Mouse (Mus musculus): ENCODE measurements at regions not wholly inside any gene's neighbourhood (a gene's known extent, or its start where the extent isn't known, plus 50 kb on each side); places are given as distances from the start of the nearest gene placed in this dataset.

DNA sequence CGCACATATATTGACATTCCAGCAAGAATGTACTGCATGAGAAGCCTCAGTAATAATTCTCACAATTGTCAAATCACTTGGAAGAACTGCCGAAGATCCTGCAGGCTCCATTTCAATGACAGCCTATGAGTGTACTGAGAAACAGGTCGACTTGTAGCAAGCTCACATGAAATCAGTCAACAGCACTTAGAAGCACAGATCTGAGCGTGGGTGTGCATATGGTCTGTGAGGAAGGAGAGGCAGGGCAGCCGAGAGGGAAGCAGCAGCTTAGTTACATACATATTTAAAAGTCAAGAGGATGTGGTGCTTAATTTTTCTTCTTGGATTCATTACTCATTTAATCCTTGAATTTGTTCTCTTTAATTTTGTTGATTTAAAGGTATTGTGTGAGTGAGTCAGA is 967.4 kb upstream of the Epha7 start:
- POLR2A ChIA-PET, result no interaction called here
- CTCF ChIA-PET, result no interaction called here

DNA sequence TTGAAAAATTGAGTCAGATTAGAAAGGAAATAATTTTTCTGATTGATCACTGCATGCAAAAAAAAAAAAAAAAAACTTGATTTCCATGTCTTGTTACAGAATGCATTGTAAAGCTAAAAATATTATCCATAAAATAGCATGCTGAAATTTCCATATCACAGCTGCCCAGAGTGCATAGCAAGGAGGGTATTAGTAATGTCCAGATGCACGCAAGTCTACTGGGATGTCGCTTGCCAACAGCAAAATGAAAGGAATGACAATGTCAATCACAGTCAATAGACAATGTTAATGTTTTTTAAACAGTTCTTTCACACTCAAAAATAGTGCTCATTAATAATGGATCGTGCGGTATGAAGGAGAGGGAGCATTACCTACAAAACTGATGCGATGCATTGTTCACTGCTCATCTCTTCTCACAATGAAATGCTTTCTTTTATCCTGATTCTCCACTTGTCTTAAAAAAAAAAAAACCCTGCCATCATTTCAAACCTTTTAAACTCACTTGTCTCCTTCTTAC is 966.8 kb upstream of the Epha7 start:
- ChIA-PET CTCF (no interaction called here), POLR2A (no interaction called here)

DNA sequence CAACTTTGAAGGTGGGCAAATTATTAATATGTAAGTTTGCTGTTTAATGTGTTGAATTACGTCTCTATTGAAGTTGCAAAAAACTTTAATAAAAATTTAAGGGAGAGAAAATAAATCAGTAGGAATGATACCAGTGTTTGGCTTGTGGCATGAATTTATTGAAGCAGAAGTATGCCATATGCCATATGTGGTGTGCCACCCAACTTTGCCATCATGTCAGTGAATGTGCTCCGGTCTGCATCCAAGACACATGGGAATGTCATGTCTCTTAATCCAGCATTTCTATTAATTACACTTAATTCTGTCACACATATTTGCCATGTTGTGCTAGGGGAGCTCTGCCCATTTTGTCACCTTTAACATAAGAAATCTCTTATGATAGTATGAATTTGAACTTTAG is 956.8 kb upstream of the Epha7 start:
- ChIA-PET CTCF (no interaction called here), POLR2A (no interaction called here)

DNA sequence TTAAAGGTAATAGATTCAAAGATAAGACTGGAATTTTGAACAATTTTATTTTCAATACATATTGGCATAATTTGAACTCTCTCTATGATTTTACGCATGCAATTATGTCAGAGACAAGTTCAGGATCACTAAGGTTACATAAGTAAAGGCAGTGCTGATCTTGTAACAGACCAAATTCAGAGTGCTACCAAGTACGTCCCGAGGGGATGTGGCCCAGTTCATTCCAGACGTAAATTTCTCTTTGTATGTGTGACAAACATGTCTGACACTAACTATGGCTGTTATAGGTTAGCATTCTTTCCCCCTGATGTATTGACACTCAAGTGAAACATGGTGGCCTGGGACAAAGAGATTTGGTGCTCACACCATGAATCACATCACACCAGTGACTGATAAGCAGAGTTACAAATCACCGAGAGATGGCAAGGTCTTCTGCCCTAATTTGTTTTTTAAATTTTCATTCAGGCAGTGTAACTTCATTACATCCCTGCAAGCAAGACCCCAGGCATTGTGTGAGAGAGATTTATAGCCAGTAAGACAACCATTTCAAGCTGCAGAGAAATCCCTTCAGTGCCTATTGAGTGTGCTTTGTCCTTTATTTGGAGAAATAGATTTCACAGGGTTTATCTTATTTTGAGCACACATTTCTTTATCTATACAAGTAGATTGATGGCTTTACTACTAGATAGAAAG is 925.5 kb upstream of the Epha7 start:
- CTCF ChIA-PET, result no interaction called here
- POLR2A ChIA-PET, result no interaction called here

DNA sequence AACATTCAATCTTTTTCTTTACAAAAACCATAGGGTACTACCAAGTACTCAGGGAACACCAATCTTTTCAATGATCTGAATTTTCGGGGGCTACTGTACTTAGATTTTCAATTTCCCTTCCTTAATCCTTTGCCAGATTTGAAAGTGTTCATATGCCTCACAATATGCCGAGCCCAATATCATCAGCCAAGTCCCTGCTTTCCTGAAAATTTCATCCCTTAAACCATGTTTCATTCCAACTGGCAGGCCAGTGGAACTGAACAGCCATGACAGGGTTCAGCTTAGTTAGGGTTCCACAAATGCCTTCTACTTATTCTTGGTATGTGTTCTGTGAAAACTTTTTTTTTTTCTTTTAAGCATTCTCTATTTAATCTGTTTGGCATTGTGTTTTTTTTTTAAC is 916.5 kb upstream of the Epha7 start:
- POLR2A ChIA-PET, result no interaction called here
- CTCF ChIA-PET, result no interaction called here

DNA sequence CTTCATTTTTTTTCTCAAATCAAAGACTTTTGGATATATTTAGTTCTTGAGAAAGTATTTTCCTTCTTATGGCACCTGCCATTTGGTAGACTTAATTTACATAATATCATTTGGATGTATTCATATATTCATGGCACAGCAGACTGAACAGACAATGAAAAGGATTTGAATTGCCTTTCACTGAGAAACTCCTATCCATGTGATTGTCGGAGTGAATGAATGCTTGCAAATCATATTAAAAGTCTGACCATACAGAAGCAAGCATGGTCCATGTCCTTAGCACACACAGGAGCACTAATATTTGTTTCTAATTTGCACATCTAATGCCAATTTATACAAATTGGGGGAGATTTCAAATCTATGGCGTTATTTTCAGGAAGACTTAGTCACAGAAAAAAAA is 867.6 kb upstream of the Epha7 start:
- POLR2A ChIA-PET, result no interaction called here
- CTCF ChIA-PET, result no interaction called here

DNA sequence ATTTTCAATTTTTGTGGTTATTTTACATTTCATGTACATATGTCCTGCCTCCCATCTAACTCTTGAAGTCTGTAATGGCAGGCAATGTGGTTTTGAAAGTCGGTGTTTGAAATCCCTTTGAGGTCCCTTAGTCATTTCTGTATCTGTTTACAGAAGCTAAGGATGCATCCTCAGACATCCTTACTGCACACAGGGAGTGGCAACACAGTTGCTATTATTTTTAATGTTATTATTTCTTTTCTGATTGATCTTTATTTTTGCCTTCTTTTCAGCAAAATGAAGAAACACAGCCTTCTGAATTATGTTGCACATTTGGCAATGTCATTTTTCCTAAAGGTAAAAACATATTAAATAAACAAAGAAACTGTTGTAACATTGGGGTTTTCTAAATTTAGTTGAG is 867.2 kb upstream of the Epha7 start:
- POLR2A ChIA-PET, result no interaction called here
- CTCF ChIA-PET, result no interaction called here

DNA sequence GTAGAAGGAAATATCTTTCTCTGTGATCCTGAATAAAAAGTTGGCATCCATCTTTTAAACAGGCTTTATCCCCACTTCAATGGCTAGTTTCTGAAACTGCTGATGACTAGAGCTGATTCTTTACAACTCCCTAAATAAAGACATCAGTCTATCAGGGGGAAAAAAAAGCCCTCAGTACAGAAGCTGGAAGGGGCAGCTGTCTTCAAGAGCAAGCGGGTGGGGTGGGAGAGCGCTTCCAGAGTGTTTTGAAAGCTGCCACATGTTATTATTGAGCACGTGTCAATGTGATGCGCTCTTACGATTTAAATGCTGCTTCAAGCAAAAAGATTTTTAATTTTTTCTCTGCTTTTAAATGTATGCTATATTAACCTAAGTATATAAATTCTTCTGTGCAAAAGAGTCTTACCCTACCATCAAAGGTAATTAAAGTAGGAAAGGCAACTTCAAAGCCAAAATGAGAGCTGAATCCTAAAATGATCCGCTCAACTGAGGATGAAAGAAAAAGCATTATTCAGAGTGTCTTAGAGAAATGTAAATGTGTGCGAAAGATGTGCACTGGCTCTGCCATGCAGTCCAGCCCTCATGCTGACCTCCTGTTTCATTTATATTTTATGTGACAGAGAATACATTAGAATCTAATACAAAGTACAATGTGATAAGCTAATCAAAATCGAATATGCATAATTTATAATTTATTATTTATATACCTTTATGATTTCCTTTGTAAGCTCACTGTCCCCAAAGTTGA is 862.8 kb upstream of the Epha7 start:
- CTCF ChIA-PET, result no interaction called here
- POLR2A ChIA-PET, result no interaction called here

DNA sequence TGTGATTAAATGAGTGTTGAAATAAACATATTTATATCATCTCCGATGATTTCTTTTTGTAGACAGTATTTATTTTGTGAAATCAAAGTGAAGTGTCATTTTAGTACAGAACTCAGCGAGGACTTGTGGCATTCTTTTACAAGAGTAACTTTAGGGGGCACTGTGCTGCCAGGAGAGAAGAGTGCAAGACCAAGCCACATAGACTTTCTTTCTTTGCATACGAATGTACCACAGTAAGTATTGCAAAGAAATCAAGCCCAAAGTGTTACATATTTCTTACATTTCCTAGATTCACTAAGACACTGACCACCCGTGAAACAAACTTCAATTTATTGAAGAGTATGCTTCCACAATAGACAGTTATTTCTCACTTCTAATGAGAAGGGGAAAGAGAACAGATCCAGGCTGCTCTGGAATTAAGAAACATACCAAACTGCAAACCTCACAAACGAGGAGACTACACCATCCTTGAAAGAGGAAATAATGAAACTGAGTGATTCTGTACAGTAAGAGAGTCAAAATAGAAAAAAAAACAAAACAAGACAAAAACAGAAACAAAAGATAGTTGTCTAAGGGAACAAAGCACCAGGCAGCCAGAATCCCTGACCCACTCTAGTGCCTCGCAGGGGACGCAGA is 847.8 kb upstream of the Epha7 start:
- ChIA-PET CTCF (no interaction called here), POLR2A (no interaction called here)

DNA sequence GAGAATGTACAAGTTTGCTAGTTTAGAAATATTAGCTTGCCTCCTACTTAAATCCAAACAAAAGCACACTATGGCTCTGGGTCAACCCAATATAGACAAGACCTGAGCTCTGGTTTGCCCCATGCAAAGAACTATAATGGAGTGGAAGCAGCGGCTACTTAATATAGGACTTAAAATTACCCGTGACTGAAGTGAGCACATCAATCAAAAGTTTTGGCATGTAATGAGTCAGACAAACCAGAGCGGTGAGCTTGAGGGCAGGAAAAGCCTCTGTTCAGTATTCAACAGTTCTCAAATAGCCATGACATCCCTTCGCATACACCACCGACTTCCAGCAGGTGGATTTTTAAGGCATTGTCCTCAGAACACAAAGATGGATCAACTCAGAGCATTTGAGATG is 842.4 kb upstream of the Epha7 start:
- CTCF ChIA-PET, result no interaction called here
- POLR2A ChIA-PET, result no interaction called here

DNA sequence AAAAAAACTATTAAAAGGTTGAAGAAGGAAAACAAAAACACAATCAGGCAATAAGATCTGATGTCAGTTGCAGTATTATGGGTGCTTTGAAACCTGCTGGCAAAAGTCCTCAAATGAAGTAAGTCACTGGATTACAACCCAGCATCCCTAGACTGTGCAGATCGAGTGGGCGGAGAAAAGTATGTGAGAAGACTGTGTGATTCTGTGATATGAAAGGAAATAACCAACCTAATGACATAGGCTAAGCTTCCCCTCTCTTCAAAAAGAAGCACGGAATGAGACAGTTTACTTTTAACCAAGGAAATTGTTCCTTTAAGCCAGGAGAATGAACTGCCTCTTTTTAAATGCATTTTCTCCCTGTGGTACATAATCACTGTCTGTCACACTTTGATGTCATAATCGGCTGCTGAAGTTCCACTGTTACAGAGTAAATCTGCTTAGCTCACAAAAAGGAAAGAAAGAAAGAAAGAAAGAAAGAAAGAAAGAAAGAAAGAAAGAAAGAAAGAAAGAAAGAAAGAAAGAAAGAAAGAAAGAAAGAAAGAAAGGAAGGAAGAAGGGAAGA is 833.6 kb upstream of the Epha7 start:
- CTCF ChIA-PET, result interaction anchor here in 1 of 4 experiments (0.6 kb wide), 1 partner anchor 1050 kb away, joined by 5 read pairs; no protein-coding TSS in a partner anchor
- POLR2A ChIA-PET, result interaction anchor here in 1 of 4 experiments (0.6 kb wide), 1 partner anchor 1701 kb away, joined by 4 read pairs; no protein-coding TSS in a partner anchor

DNA sequence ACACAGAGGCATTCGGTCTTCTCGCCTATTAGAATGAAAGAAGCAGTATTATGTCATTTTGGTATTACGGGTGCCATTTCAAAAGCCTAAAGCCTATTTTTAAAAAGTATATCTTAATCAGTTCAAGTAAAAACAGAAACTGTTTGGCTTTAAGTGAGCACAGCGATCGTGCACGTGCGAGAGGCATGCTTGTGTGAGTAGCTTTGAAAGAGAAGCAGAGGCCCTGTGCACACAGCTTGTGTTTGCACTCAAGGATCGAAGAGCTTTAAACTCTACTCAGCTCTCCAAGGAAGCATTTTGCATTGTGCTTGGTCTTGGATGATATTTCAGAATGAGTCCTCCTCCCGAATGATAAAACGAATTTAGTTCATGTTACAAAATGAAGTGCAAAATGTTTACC is 833.1 kb upstream of the Epha7 start:
- CTCF ChIA-PET, result interaction anchor here in 1 of 4 experiments (0.6 kb wide), 1 partner anchor 1051 kb away, joined by 5 read pairs; no protein-coding TSS in a partner anchor
- POLR2A ChIA-PET, result interaction anchor here in 1 of 4 experiments (0.6 kb wide), 1 partner anchor 1701 kb away, joined by 4 read pairs; no protein-coding TSS in a partner anchor

DNA sequence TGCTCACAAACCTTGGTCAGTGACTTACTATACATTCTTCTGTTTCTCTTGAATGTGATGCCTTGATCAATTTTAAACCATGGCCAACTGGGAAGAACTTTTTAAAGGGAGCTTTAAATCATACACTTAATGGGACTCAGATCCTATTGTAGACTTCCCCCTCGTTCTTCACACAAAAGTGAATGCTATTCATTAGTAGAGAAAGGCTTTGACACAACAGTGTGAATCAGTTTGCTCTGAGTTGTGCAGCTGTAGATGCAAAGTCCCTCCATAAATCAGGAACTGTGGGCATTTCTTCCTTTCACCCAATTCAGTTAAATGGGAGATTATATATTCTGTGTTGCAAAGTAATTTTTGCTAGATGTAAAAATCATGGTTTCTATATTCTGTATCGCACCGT is 831.6 kb upstream of the Epha7 start:
- CTCF ChIA-PET, result no interaction called here
- POLR2A ChIA-PET, result no interaction called here

DNA sequence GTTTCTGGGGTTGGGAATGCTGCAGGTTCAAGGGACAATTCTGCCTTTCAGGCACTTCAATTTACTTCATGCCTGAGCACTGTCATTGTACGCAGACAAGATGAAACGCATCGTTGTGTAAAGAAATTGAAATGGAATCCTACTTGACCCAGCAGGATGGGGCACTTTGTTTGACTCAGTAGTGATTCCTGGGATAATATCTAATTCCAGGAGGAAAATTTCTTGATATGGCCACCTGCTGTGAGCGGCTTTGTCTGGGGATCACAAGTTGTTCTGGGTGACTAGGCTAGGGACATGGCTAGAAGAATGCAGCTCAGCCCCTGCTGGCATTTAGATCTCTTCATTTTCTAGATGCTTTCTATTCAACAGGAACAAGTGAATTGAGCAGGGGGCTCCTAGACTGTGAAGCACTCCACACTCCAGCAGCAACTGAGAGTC is 824.9 kb upstream of the Epha7 start:
- CTCF ChIA-PET, result no interaction called here

DNA sequence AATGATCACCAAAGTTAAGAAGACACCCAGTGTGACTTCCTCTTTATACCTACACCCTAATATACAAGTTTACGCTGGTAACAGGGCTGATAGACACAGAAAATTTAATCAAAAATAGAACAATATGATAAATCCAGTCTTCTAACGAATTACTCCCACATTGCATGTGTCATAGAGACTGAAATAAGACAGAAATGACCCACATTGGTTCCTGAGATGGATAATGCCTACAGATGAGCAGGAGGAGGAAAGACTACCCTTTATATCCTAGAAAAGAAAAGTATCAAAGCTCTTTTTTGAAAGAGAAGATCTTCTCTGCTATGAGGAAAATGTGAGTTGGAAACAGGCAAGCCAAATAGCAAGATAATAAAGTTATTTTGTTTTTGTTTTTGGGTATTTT is 818.5 kb upstream of the Epha7 start:
- CTCF ChIA-PET, result no interaction called here

More for the DNA sequence above, 824.9 kb upstream of the Epha7 start:
- POLR2A ChIA-PET, result no interaction called here

DNA sequence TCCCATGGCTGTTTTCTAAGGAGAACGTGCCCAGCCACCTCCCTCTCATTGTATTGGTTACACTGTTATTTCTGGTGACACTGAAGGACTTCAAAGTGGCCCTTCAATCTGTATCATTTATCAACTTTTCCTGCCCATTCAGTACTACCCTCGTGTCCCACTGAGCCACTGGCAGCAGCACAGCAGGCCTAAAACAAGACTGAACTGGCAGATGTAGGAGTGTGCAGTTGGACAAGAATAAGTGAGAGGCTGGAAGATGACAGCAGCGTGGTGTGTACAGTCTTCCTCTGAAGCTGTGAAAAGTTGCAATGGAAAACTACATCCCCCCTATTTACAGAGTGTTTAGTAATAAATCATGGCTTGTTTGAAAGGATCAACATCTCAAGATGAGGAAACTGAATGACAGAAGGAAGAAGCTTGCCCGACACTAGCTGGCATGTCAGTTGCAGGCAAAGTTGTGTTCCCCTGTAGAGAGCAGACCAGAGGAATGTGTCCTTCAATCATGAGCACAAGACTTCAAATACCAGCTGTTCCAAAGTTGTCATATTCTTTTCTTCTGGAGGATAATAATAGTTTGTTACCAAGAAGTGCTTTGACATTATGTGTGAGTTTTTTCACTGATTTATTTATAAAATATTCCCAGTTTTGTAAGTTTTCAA is 811.0 kb upstream of the Epha7 start:
- POLR2A ChIA-PET, result no interaction called here
- CTCF ChIA-PET, result no interaction called here

More for the DNA sequence above, 818.5 kb upstream of the Epha7 start:
- POLR2A ChIA-PET, result no interaction called here

Data from embryonic stem cell, embryonic (primary cell).